Comparison of ENCODE assay signal across 9 mouse cellular contexts in the genomic region with DNA sequence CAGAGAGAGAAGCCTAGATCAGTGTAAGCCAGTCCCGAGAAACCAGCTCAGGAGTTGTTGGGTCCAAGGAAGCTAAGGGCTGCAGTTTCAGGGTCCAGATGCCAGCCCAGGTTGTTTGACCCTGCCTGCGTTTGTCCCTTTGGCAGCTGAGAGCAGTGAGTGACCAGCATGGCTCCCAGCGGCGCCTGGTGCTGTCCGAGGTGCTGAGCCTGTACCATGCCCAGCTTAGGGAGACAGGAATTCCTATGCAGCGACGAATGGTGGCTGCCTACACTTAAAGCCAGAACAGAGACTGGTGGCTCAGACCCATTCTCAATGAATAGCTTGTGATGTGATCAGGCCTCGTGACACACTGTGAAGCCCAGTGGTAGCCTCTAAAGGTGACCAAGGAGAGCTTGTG. TPM values are rescaled to one million over a fixed set of nuclear protein-coding genes. Genes with fewer than 3 reads are reported as not detected.
DNase-seq lines count a peak whose midpoint lies in the region; ATAC-seq and TF ChIP-seq lines count a peak whose summit lies in the region.
"Had no signal": no experiment of that assay in that cellular context is flagged by ENCODE, and none has a peak within 500 bp of the region (broad histone marks: within the 10 kb centered on the region; RNA-seq: fewer than 3 reads in every experiment).

No protein-coding gene starts in this region.

- no peaks in the 10 kb centered on the region for H3K4me1 ChIP-seq in lung, embryonic 14.5 days (ENCODE audit: insufficient read depth)
- no peaks in the 10 kb centered on the region for H3K4me1 ChIP-seq in lung, adult 2 months (ENCODE audit: control insufficient read depth, insufficient read depth, low read length)
- H3K4me1 ChIP-seq in midbrain, embryonic 14.5 days (ENCODE audit: control insufficient read depth, insufficient read depth, low read length) = peaks cover 26% of the 10 kb centered on the region

- no peak overlapping the region for H3K27ac ChIP-seq in lung, embryonic 14.5 days (ENCODE audit: low read depth)
- H3K27ac ChIP-seq in midbrain, embryonic 14.5 days (replicated peaks; ENCODE audit: low read depth, low read length) = no peak overlapping the region; the same call in 1 of the 2 replicates
- no peak overlapping the region for H3K27ac ChIP-seq in left cerebral cortex, adult 2 months
- H3K27ac ChIP-seq: liver, embryonic 14.5 days had no signal

- no peak overlapping the region for H3K4me2 ChIP-seq in lung, embryonic 14.5 days
- H3K4me2 ChIP-seq in midbrain, embryonic 14.5 days (ENCODE audit: low read length) = no peak overlapping the region

- no peak for TF ChIP-seq POLR2A in lung, adult 2 months (IDR thresholded peaks at IDR 0.05; ENCODE audit: borderline replicate concordance, extremely low read depth, low read depth, low read length)

- no peak for TF ChIP-seq CTCF in lung, embryonic 14.5 days (IDR thresholded peaks at IDR 0.05; ENCODE audit: low read depth)
- no peak for TF ChIP-seq CTCF in lung, adult 2 months (IDR thresholded peaks at IDR 0.05; ENCODE audit: insufficient read depth, low read length)
- no peak for TF ChIP-seq CTCF in left cerebral cortex, adult 2 months (IDR thresholded peaks at IDR 0.05)

- no peaks in the 10 kb centered on the region for H3K36me3 ChIP-seq in lung, embryonic 14.5 days (ENCODE audit: insufficient read depth)
- H3K36me3 ChIP-seq in midbrain, embryonic 14.5 days (ENCODE audit: control insufficient read depth, insufficient read depth, low read length) = no peaks in the 10 kb centered on the region

- WGBS in lung, embryonic 14.5 days = 3% methylated on average over 8 of the region's 8 CpGs
- WGBS in lung, adult 2 months = 2% methylated on average over 8 of the region's 8 CpGs
- 2% methylated on average over 8 of the region's 8 CpGs for whole genome bisulfite sequencing in midbrain, embryonic 14.5 days

- no peak; the same call in 1 of the 2 replicates for ATAC-seq in lung, embryonic 14.5 days (ENCODE audit: insufficient read depth)
- ATAC-seq in hematopoietic stem cell, adult 5-6 weeks (replicated peaks in 1 of 2; ENCODE audit: insufficient read depth in 1 of 2, low FRiP score in 2 of 2, low TSS enrichment in 1 of 2, low read depth in 1 of 2, poor library complexity in 2 of 2, severe bottlenecking in 2 of 2) = peak; percentile 32 to 56; a peak in 1 of 4 replicates
- no peak for ATAC-seq in midbrain, embryonic 14.5 days (ENCODE audit: low FRiP score, low TSS enrichment)
- no peak for ATAC-seq in CD4-positive, CD25-positive, alpha-beta regulatory T cell, adult 4 months

- no peak overlapping the region for H3K9ac ChIP-seq in lung, embryonic 14.5 days
- H3K9ac ChIP-seq in midbrain, embryonic 14.5 days (replicated peaks; ENCODE audit: low read length) = no peak overlapping the region
- H3K9ac ChIP-seq: liver, embryonic 14.5 days had no signal

- H3K9me3 ChIP-seq in lung, embryonic 14.5 days (ENCODE audit: low read depth, low read length) = no peaks in the 10 kb centered on the region
- H3K9me3 ChIP-seq in midbrain, embryonic 14.5 days (ENCODE audit: control insufficient read depth, low read length) = no peaks in the 10 kb centered on the region; the same call in 1 of the 2 replicates

- peak; percentile 89 for DNase-seq in lung, embryonic 14.5 days
- DNase-seq in lung, adult 2 months = no peak
- peak; percentile 81 for DNase-seq in adrenal gland, postnatal 14 days
- peak; percentile 53 for DNase-seq in midbrain, embryonic 14.5 days
- no peak for DNase-seq in left cerebral cortex, adult 2 months (ENCODE audit: extremely low spot score in 1 of 2, low spot score in 2 of 2)
- DNase-seq in left cerebral cortex, postnatal 36 days (ENCODE audit: low spot score in 2 of 2) = no peak

- no peaks in the 10 kb centered on the region for H3K27me3 ChIP-seq in lung, embryonic 14.5 days (ENCODE audit: insufficient read depth, low read length)
- H3K27me3 ChIP-seq in midbrain, embryonic 14.5 days (ENCODE audit: control insufficient read depth, insufficient read depth, low read length) = no peaks in the 10 kb centered on the region

- no peak overlapping the region for H3K4me3 ChIP-seq in lung, embryonic 14.5 days (ENCODE audit: low read depth, low read length)
- no peak overlapping the region for H3K4me3 ChIP-seq in lung, adult 2 months (replicated peaks; ENCODE audit: extremely low read depth, low read depth, low read length)
- no peak overlapping the region for H3K4me3 ChIP-seq in midbrain, embryonic 14.5 days (replicated peaks; ENCODE audit: low read depth, low read length)
- H3K4me3 ChIP-seq in left cerebral cortex, adult 2 months = no peak overlapping the region

- intact Hi-C loops in left cerebral cortex, adult 2 months (cut with DNase I) = loop anchor here (10.0 kb wide), 1 partner anchor 471 kb away; a partner anchor contains a TSS
- intact Hi-C loops in left cerebral cortex, postnatal 36 days (cut with DNase I) = no loop called here

RNA-seq across cellular contexts. Expression of a gene that starts 20.8 kb away (rescaled TPM):
- polyA plus RNA-seq in lung, embryonic 14.5 days (2014; fragmentation: Nextera tagmentation; extraction: Ambion mirVana) = not detected in 2 replicates
- not detected in 2 replicates for polyA plus RNA-seq in lung, adult 2 months (2012; rRNA removed)
- not detected in 2 replicates for total RNA-seq in adrenal gland, postnatal 14 days (2021)
- total RNA-seq in hematopoietic stem cell, adult 5-6 weeks (2017) = not detected in 2 replicates
- 20.1 and 21.3 TPM in 2 replicates for polyA plus RNA-seq in midbrain, embryonic 14.5 days (2014; fragmentation: Nextera tagmentation; extraction: Ambion mirVana)
- polyA plus RNA-seq in CD4-positive, CD25-positive, alpha-beta regulatory T cell, adult 4 months (2017; shearing (Covaris generic)) = not detected
- not detected for total RNA-seq in left cerebral cortex, adult 2 months (2021)
- total RNA-seq in left cerebral cortex, postnatal 36 days (2021) = under 1 TPM in 1 of 2 experiments, not detected in 1; 0.17 TPM
- polyA plus RNA-seq: liver, embryonic 14.5 days had no signal

RNA-seq across cellular contexts. Expression of a gene that starts 30.8 kb away (rescaled TPM):
- polyA plus RNA-seq in lung, embryonic 14.5 days (2014; fragmentation: Nextera tagmentation; extraction: Ambion mirVana) = 0.80 and 0.88 TPM in 2 replicates
- polyA plus RNA-seq in lung, adult 2 months (2012; rRNA removed) = 10.1 and 10.2 TPM in 2 replicates
- 1.2 and 2.5 TPM in 2 replicates for total RNA-seq in adrenal gland, postnatal 14 days (2021)
- total RNA-seq in hematopoietic stem cell, adult 5-6 weeks (2017) = 7.3 and 9.4 TPM in 2 replicates
- 0.12 TPM in 1 of 2 replicates, not detected in the other for polyA plus RNA-seq in midbrain, embryonic 14.5 days (2014; fragmentation: Nextera tagmentation; extraction: Ambion mirVana)
- 100 to 1,000 TPM in 1 of 2 experiments, 10 to 100 TPM in 1; 77.3 to 114 TPM for polyA plus RNA-seq in CD4-positive, CD25-positive, alpha-beta regulatory T cell, adult 4 months (2017; shearing (Covaris generic))
- under 1 TPM in 1 of 2 experiments, not detected in 1; 0.57 TPM for total RNA-seq in left cerebral cortex, adult 2 months (2021)
- total RNA-seq in left cerebral cortex, postnatal 36 days (2021) = under 1 TPM; 0.27 to 0.39 TPM

RNA-seq across cellular contexts. Expression of a gene that starts 46.0 kb away (rescaled TPM):
- 58.6 and 59.1 TPM in 2 replicates for polyA plus RNA-seq in lung, embryonic 14.5 days (2014; fragmentation: Nextera tagmentation; extraction: Ambion mirVana)
- 16.6 and 27.8 TPM in 2 replicates for polyA plus RNA-seq in lung, adult 2 months (2012; rRNA removed)
- 62.9 and 65.5 TPM in 2 replicates for total RNA-seq in adrenal gland, postnatal 14 days (2021)
- total RNA-seq in hematopoietic stem cell, adult 5-6 weeks (2017) = 52.2 and 78.0 TPM in 2 replicates
- polyA plus RNA-seq in midbrain, embryonic 14.5 days (2014; fragmentation: Nextera tagmentation; extraction: Ambion mirVana) = 51.8 and 64.9 TPM in 2 replicates
- 10 to 100 TPM; 11.4 to 22.0 TPM for polyA plus RNA-seq in CD4-positive, CD25-positive, alpha-beta regulatory T cell, adult 4 months (2017; shearing (Covaris generic))
- 10 to 100 TPM; 62.9 to 65.5 TPM for total RNA-seq in left cerebral cortex, adult 2 months (2021)
- total RNA-seq in left cerebral cortex, postnatal 36 days (2021) = 10 to 100 TPM; 63.1 to 63.3 TPM

RNA-seq across cellular contexts. Expression of a gene that starts 46.1 kb away (rescaled TPM):
- polyA plus RNA-seq in lung, embryonic 14.5 days (2014; fragmentation: Nextera tagmentation; extraction: Ambion mirVana) = 34.1 and 36.0 TPM in 2 replicates
- polyA plus RNA-seq in lung, adult 2 months (2012; rRNA removed) = 10.9 and 17.4 TPM in 2 replicates
- total RNA-seq in adrenal gland, postnatal 14 days (2021) = 49.3 and 54.1 TPM in 2 replicates
- total RNA-seq in hematopoietic stem cell, adult 5-6 weeks (2017) = 86.0 and 95.8 TPM in 2 replicates
- polyA plus RNA-seq in midbrain, embryonic 14.5 days (2014; fragmentation: Nextera tagmentation; extraction: Ambion mirVana) = 31.2 and 38.1 TPM in 2 replicates
- 10 to 100 TPM; 49.7 to 73.1 TPM for polyA plus RNA-seq in CD4-positive, CD25-positive, alpha-beta regulatory T cell, adult 4 months (2017; shearing (Covaris generic))
- 10 to 100 TPM; 59.5 to 60.2 TPM for total RNA-seq in left cerebral cortex, adult 2 months (2021)
- total RNA-seq in left cerebral cortex, postnatal 36 days (2021) = 10 to 100 TPM; 51.2 to 62.8 TPM

Comparison
In these comparisons a context has a peak if more than half of its experiments do, and no peak if none do; other contexts are left out.
1. DNase-seq: peak in lung, embryonic 14.5 days (single experiment), adrenal gland, postnatal 14 days (single experiment) and midbrain, embryonic 14.5 days (single experiment); none in lung, adult 2 months (single experiment), left cerebral cortex, adult 2 months (0 of 2) and left cerebral cortex, postnatal 36 days (0 of 2).
2. ATAC-seq: peak in hematopoietic stem cell, adult 5-6 weeks (2 of 2); none in lung, embryonic 14.5 days (single experiment), midbrain, embryonic 14.5 days (single experiment) and CD4-positive, CD25-positive, alpha-beta regulatory T cell, adult 4 months (single experiment).